Mouse (Mus musculus) MEL (cell line): Measurements from ENCODE around the gene Iqcf5. TPM values are rescaled to one million over a fixed set of nuclear protein-coding genes. Genes with fewer than 3 reads are reported as not detected.

Experiments used
- DNase-seq: peaks from one replicate; pipeline ENCODE4 v3.0.0; 2011; ENCODE audit warnings: low read depth, low spot score
- H3K27ac ChIP-seq: 2 replicates; pipeline ENCODE4 v1.5.1; 2012; ENCODE audit warnings: low read depth, mild to moderate bottlenecking, control low read depth, low read length, moderate library complexity; ENCODE audit not compliant: control insufficient read depth
- H3K27me3 ChIP-seq, 2 experiments: fragments of 150-350 bp in 1 of 2; sonication (generic) in 1 of 2; 2 replicates each; pipeline ENCODE4 v1.6.1; 2012; ENCODE audit warnings: low read length in 2 of 2, mild to moderate bottlenecking in 2 of 2, improper control_type of control experiment in 1 of 2, moderate library complexity in 1 of 2; ENCODE audit not compliant: insufficient read depth in 2 of 2, control insufficient read depth in 1 of 2
- H3K36me3 ChIP-seq, 2 experiments: 2 replicates each; pipeline ENCODE4 v1.6.1; 2012 to 2014; ENCODE audit warnings: low read length in 2 of 2, improper control_type of control experiment in 1 of 2, inconsistent platforms in 1 of 2, mild to moderate bottlenecking in 1 of 2; ENCODE audit not compliant: insufficient read depth in 2 of 2, control insufficient read depth in 1 of 2
- H3K4me1 ChIP-seq, 2 experiments: fragments of 150-350 bp in 1 of 2; sonication (generic) in 1 of 2; 2 replicates each; pipeline ENCODE4 v1.6.1; 2012; ENCODE audit warnings: low read length in 2 of 2, improper control_type of control experiment in 1 of 2, mild to moderate bottlenecking in 1 of 2; ENCODE audit not compliant: insufficient read depth in 2 of 2, control insufficient read depth in 1 of 2
- H3K4me3 ChIP-seq, 2 experiments: fragments of 150-350 bp in 1 of 2; sonication (generic) in 1 of 2; 2 replicates each; pipeline ENCODE4 v1.5.1; 2012; ENCODE audit warnings: low read depth in 2 of 2, low read length in 2 of 2, mild to moderate bottlenecking in 2 of 2, moderate library complexity in 2 of 2, control low read depth in 1 of 2, improper control_type of control experiment in 1 of 2; ENCODE audit not compliant: control insufficient read depth in 1 of 2, insufficient read depth in 1 of 2
- H3K79me2 ChIP-seq: 2 replicates; pipeline ENCODE4 v1.6.1; 2012; ENCODE audit warnings: mild to moderate bottlenecking, low read length, moderate library complexity; ENCODE audit not compliant: control insufficient read depth, poor library complexity, insufficient read depth
- H3K9ac ChIP-seq: 2 replicates; pipeline ENCODE4 v1.6.1; 2012; ENCODE audit warnings: low read depth, mild to moderate bottlenecking, control low read depth, low read length, moderate library complexity; ENCODE audit not compliant: control insufficient read depth, poor library complexity, severe bottlenecking
- H3K9me3 ChIP-seq: fragments of 150-350 bp; sonication (generic); replicated peaks from 2 replicates; pipeline ENCODE4 v1.6.1; 2012; ENCODE audit warnings: mild to moderate bottlenecking, low read length, improper control_type of control experiment, moderate library complexity; ENCODE audit not compliant: insufficient read depth
- BHLHE40 ChIP-seq: IDR thresholded peaks from 2 replicates; pipeline ENCODE4 v1.6.1; 2012; ENCODE audit warnings: low read depth, mild to moderate bottlenecking, inconsistent platforms, low read length, improper control_type of control experiment, borderline replicate concordance
- CHD2 ChIP-seq: IDR thresholded peaks from 2 replicates; pipeline ENCODE4 v1.6.1; 2011; ENCODE audit warnings: low read length, improper control_type of control experiment
- CTCF ChIP-seq, 3 experiments: IDR thresholded peaks in 2 of 3; conservative IDR thresholded peaks in 1 of 3; 2 replicates each; pipeline ENCODE4 v1.5.1; 2011 to 2012; ENCODE audit warnings: low read length in 3 of 3, low read depth in 2 of 3, mild to moderate bottlenecking in 2 of 3, improper control_type of control experiment in 1 of 3, inconsistent platforms in 1 of 3, mixed read lengths in 1 of 3, moderate library complexity in 1 of 3; ENCODE audit not compliant: control insufficient read depth in 1 of 3, insufficient read depth in 1 of 3, poor library complexity in 1 of 3, severe bottlenecking in 1 of 3
- E2F4 ChIP-seq: IDR thresholded peaks from 2 replicates; pipeline ENCODE4 v1.6.1; 2011; ENCODE audit warnings: low read depth, low read length, improper control_type of control experiment, borderline replicate concordance
- ELF1 ChIP-seq: IDR thresholded peaks from 2 replicates; pipeline ENCODE4 v1.6.1; 2014; ENCODE audit warnings: low read depth, mild to moderate bottlenecking, inconsistent platforms, low read length, improper control_type of control experiment, moderate library complexity
- EP300 ChIP-seq, 2 experiments: IDR thresholded peaks; 2 replicates each; pipeline ENCODE4 v1.6.1; 2011; ENCODE audit warnings: improper control_type of control experiment in 2 of 2, low read length in 2 of 2, low read depth in 1 of 2, mild to moderate bottlenecking in 1 of 2
- ETS1 ChIP-seq: IDR thresholded peaks from 2 replicates; pipeline ENCODE4 v1.6.1; 2012; ENCODE audit warnings: low read depth, mild to moderate bottlenecking, inconsistent platforms, low read length, improper control_type of control experiment, moderate library complexity
- GATA1 ChIP-seq: IDR thresholded peaks from 2 replicates; pipeline ENCODE4 v1.6.1; 2011; ENCODE audit warnings: low read depth, low read length, improper control_type of control experiment
- JUND ChIP-seq: IDR thresholded peaks from 2 replicates; pipeline ENCODE4 v1.6.1; 2011; ENCODE audit warnings: low read depth, mild to moderate bottlenecking, improper control_type of control experiment, low read length
- MAX ChIP-seq: IDR thresholded peaks from 2 replicates; pipeline ENCODE4 v1.6.1; 2011; ENCODE audit warnings: low read length, improper control_type of control experiment
- MXI1 ChIP-seq: IDR thresholded peaks from 2 replicates; pipeline ENCODE4 v1.6.1; 2011; ENCODE audit warnings: mild to moderate bottlenecking, low read depth, low read length, improper control_type of control experiment
- MYB ChIP-seq: IDR thresholded peaks from 2 replicates; pipeline ENCODE4 v1.6.1; 2011; ENCODE audit warnings: mild to moderate bottlenecking, low read depth, low read length, improper control_type of control experiment
- MYC ChIP-seq: IDR thresholded peaks from 2 replicates; pipeline ENCODE4 v1.6.1; 2011; ENCODE audit warnings: low read depth, mild to moderate bottlenecking, low read length, improper control_type of control experiment, moderate library complexity
- NELFE ChIP-seq: IDR thresholded peaks from 2 replicates; pipeline ENCODE4 v1.6.1; 2011; ENCODE audit warnings: low read depth, low read length, improper control_type of control experiment
- NRF1 ChIP-seq: IDR thresholded peaks from 2 replicates; pipeline ENCODE4 v1.6.1; 2014; ENCODE audit warnings: low read depth, mild to moderate bottlenecking, inconsistent platforms, low read length, improper control_type of control experiment, moderate library complexity; ENCODE audit not compliant: poor library complexity, insufficient read depth, severe bottlenecking
- POLR2A ChIP-seq, 2 experiments: IDR thresholded peaks; 2 replicates each; pipeline ENCODE4 v1.6.1; 2011 to 2012; ENCODE audit warnings: low read length in 2 of 2, mild to moderate bottlenecking in 2 of 2, control low read depth in 1 of 2, improper control_type of control experiment in 1 of 2, low read depth in 1 of 2, moderate library complexity in 1 of 2; ENCODE audit not compliant: control insufficient read depth in 1 of 2, insufficient read depth in 1 of 2, poor library complexity in 1 of 2
- POLR2AphosphoS2 ChIP-seq: IDR thresholded peaks from 2 replicates; pipeline ENCODE4 v1.6.1; 2011; ENCODE audit warnings: low read length, improper control_type of control experiment
- POLR2AphosphoS5 ChIP-seq: IDR thresholded peaks from 2 replicates; pipeline ENCODE4 v1.6.1; 2012; ENCODE audit warnings: low read depth, borderline replicate concordance, mild to moderate bottlenecking, inconsistent platforms, low read length, moderate library complexity, mixed read lengths
- RAD21 ChIP-seq: IDR thresholded peaks from 2 replicates; pipeline ENCODE4 v1.6.1; 2011; ENCODE audit warnings: mild to moderate bottlenecking, low read depth, low read length, improper control_type of control experiment
- RCOR1 ChIP-seq: IDR thresholded peaks from 2 replicates; pipeline ENCODE4 v1.6.1; 2012; ENCODE audit warnings: low read depth, mild to moderate bottlenecking, inconsistent platforms, low read length, improper control_type of control experiment
- SMC3 ChIP-seq: IDR thresholded peaks from 2 replicates; pipeline ENCODE4 v1.6.1; 2011; ENCODE audit warnings: low read depth, low read length, improper control_type of control experiment
- TAL1 ChIP-seq: IDR thresholded peaks from 2 replicates; pipeline ENCODE4 v1.6.1; 2012; ENCODE audit warnings: mild to moderate bottlenecking, inconsistent platforms, low read length, moderate library complexity, mixed read lengths
- TCF12 ChIP-seq: IDR thresholded peaks from 2 replicates; pipeline ENCODE4 v1.6.1; 2014; ENCODE audit warnings: low read depth, mild to moderate bottlenecking, inconsistent platforms, low read length, improper control_type of control experiment, moderate library complexity
- UBTF ChIP-seq: IDR thresholded peaks from 2 replicates; pipeline ENCODE4 v1.6.1; 2012; ENCODE audit warnings: low read depth, mild to moderate bottlenecking, inconsistent platforms, low read length, improper control_type of control experiment, moderate library complexity, borderline replicate concordance; ENCODE audit not compliant: insufficient read depth
- USF1 ChIP-seq: IDR thresholded peaks from 2 replicates; pipeline ENCODE4 v1.6.1; 2014; ENCODE audit warnings: low read depth, mild to moderate bottlenecking, inconsistent platforms, low read length, improper control_type of control experiment, moderate library complexity
- ZC3H11A ChIP-seq: IDR thresholded peaks from 2 replicates; pipeline ENCODE4 v1.6.1; 2012; ENCODE audit warnings: low read depth, mild to moderate bottlenecking, inconsistent platforms, low read length, improper control_type of control experiment
- ZNF384 ChIP-seq: IDR thresholded peaks from 2 replicates; pipeline ENCODE4 v1.6.1; 2012; ENCODE audit warnings: low read depth, mild to moderate bottlenecking, inconsistent platforms, low read length, improper control_type of control experiment
- polyA plus RNA-seq, 2 experiments: library from polyadenylated mRNA; stranded (reverse) in 1 of 2; unstranded in 1 of 2; fragments of >175 nt in 1 of 2; fragments of >200 nt in 1 of 2; gene quantifications; 2 replicates each; pipeline versions ENCODE4 v1.2.1 to v1.2.4; 2012; ENCODE audit warnings: low replicate concordance in 2 of 2, low read depth in 1 of 2; ENCODE audit not compliant: insufficient read length in 2 of 2, insufficient read depth in 1 of 2, missing spikeins in 1 of 2
- total RNA-seq: library from RNA; depleted of rRNA; stranded (reverse); fragments of 300-350 nt; gene quantifications from 2 replicates; pipeline ENCODE4 v1.2.3, GENCODE M21; 2012

The Iqcf5 gene
- total and polyA plus RNA-seq, 3 experiments, result 0.81 to 1.5 TPM; not detected in 1

GRCm38 (mm10) chr9:106471892-106472291 is 42.5 kb upstream of the Iqcf5 start:
- H3K36me3 ChIP-seq, result no peaks in the 10 kb centered on the region; a peak in 1 of 4 replicates
- no peaks in the 10 kb centered on the region for H3K79me2 ChIP-seq
- no peak overlapping the region for H3K27ac ChIP-seq
- no peak for TF ChIP-seq ZC3H11A
- TF ChIP-seq EP300 (IDR thresholded peaks at IDR 0.05; ENCODE audit: low read depth in 1 of 2, low read length in 2 of 2), result no peak
- TF ChIP-seq CHD2, result no peak
- TF ChIP-seq JUND, result no peak
- no peak for TF ChIP-seq MYB
- no peak for TF ChIP-seq TCF12
- no peak for TF ChIP-seq ELF1
- no peak for TF ChIP-seq E2F4
- TF ChIP-seq USF1, result no peak
- TF ChIP-seq UBTF, result no peak
- TF ChIP-seq NELFE, result no peak
- TF ChIP-seq CTCF (IDR thresholded peaks at IDR 0.05 in 2 of 3, conservative IDR thresholded peaks at IDR 0.05 in 1 of 3; ENCODE audit: control insufficient read depth in 1 of 3, insufficient read depth in 1 of 3, low read depth in 2 of 3, low read length in 3 of 3, poor library complexity in 1 of 3, severe bottlenecking in 1 of 3), result no peak
- TF ChIP-seq POLR2A (IDR thresholded peaks at IDR 0.05; ENCODE audit: control insufficient read depth in 1 of 2, insufficient read depth in 1 of 2, low read depth in 1 of 2, low read length in 2 of 2, poor library complexity in 1 of 2), result no peak
- no peak for TF ChIP-seq BHLHE40
- TF ChIP-seq RAD21, result no peak
- TF ChIP-seq TAL1, result no peak
- TF ChIP-seq POLR2AphosphoS2, result no peak
- no peak for TF ChIP-seq GATA1
- TF ChIP-seq RCOR1, result no peak
- TF ChIP-seq ZNF384, result no peak
- peaks cover 0 to 10% of the 10 kb centered on the region in 2 experiments; a peak in 3 of 4 replicates for H3K4me1 ChIP-seq
- no peak overlapping the region for H3K9ac ChIP-seq
- no peak for DNase-seq
- H3K27me3 ChIP-seq, result no peaks in the 10 kb centered on the region
- H3K4me3 ChIP-seq, result no peak overlapping the region
- H3K9me3 ChIP-seq, result no peaks in the 10 kb centered on the region

- Histone ChIP-seq H3K36me3 (no peaks in the 10 kb centered on the region; a peak in 1 of 4 replicates), H3K79me2 (peaks cover 2% of the 10 kb centered on the region), H3K27ac (no peak overlapping the region), H3K9me3 (no peaks in the 10 kb centered on the region), H3K27me3 (no peaks in the 10 kb centered on the region), H3K9ac (no peak overlapping the region), H3K4me3 (no peak overlapping the region), H3K4me1 (peaks cover 0 to 10% of the 10 kb centered on the region in 2 experiments; a peak in 3 of 4 replicates)
- DNase-seq, result no peak
- TF ChIP-seq CTCF (IDR thresholded peaks at IDR 0.05 in 2 of 3, conservative IDR thresholded peaks at IDR 0.05 in 1 of 3; ENCODE audit: control insufficient read depth in 1 of 3, insufficient read depth in 1 of 3, low read depth in 2 of 3, low read length in 3 of 3, poor library complexity in 1 of 3, severe bottlenecking in 1 of 3) (no peak), JUND (no peak), POLR2AphosphoS5 (no peak), BHLHE40 (no peak), MYC (no peak), POLR2A (IDR thresholded peaks at IDR 0.05; ENCODE audit: control insufficient read depth in 1 of 2, insufficient read depth in 1 of 2, low read depth in 1 of 2, low read length in 2 of 2, poor library complexity in 1 of 2) (no peak), ETS1 (no peak), MXI1 (no peak), MYB (no peak), MAX (no peak), NELFE (no peak), NRF1 (no peak), SMC3 (no peak)
These were observed 42.1 kb upstream of the Iqcf5 start for GRCm38 (mm10) chr9:106472321-106472720.
